Mouse (Mus musculus): ENCODE results near the gene Yars. TPM values are rescaled to one million over a fixed set of nuclear protein-coding genes. Genes with fewer than 3 reads are reported as not detected.
A peak's percentile ranks its signal among the peaks of the same experiment; 100 is the strongest.

Yars gene
- polyA plus RNA-seq, 1 experiment: 76.3 TPM

GRCm38 (mm10) chr4:129227170-129227984, 37.8 kb downstream of the Yars start:
- TF ChIP-seq CTCF (IDR thresholded peaks at IDR 0.05; ENCODE audit: extremely low read depth, insufficient read depth, low read length) (no peak), POLR2A (IDR thresholded peaks at IDR 0.05; ENCODE audit: extremely low read depth, insufficient read depth, low read length) (no peak)
- H3K4me1 ChIP-seq (ENCODE audit: control insufficient read depth, insufficient read depth, low read length): no peaks in the 10 kb centered on the region
- H3K4me3 ChIP-seq (ENCODE audit: insufficient read depth, low read length): peak overlapping the region; percentile 12
- H3K27ac ChIP-seq (ENCODE audit: insufficient read depth, low read length): no peak overlapping the region

DNA sequence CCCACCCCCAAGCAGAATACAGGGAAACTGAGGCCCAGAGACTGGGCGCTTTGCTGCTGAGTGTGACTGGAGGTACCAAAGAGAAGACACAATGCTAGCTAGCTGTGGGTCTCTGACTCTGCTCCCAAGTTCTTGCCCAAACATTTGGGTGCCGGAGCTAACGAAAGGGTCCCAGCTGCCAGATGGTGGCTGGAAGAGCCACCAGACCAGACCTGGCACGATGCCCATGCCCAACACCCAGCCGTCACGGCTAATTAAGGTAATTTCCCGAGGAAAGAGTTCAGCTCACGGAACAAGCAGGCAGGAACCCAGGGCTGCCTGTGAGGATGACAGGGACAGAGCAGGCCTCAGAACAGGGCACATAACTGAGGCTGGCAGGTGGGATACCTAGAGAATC, 38.4 kb downstream of the Yars start:
- Histone ChIP-seq H3K4me1 (ENCODE audit: control insufficient read depth, insufficient read depth, low read length) (no peaks in the 10 kb centered on the region), H3K27ac (ENCODE audit: insufficient read depth, low read length) (no peak overlapping the region), H3K4me3 (ENCODE audit: insufficient read depth, low read length) (peak overlapping the region; percentile 12; the same call in 1 of the 2 replicates)
- no peak for TF ChIP-seq POLR2A (IDR thresholded peaks at IDR 0.05; ENCODE audit: extremely low read depth, insufficient read depth, low read length)
- TF ChIP-seq CTCF (IDR thresholded peaks at IDR 0.05; ENCODE audit: extremely low read depth, insufficient read depth, low read length): no peak

GRCm38 (mm10) chr4:129230926-129231325, 41.4 kb downstream of the Yars start:
- H3K4me3 ChIP-seq (ENCODE audit: insufficient read depth, low read length): no peak overlapping the region
- H3K27ac ChIP-seq (ENCODE audit: insufficient read depth, low read length): no peak overlapping the region
- TF ChIP-seq CTCF (IDR thresholded peaks at IDR 0.05; ENCODE audit: extremely low read depth, insufficient read depth, low read length) (no peak), POLR2A (IDR thresholded peaks at IDR 0.05; ENCODE audit: extremely low read depth, insufficient read depth, low read length) (no peak)
- H3K4me1 ChIP-seq (ENCODE audit: control insufficient read depth, insufficient read depth, low read length): no peaks in the 10 kb centered on the region

- TF ChIP-seq CTCF (IDR thresholded peaks at IDR 0.05; ENCODE audit: extremely low read depth, insufficient read depth, low read length) (no peak), POLR2A (IDR thresholded peaks at IDR 0.05; ENCODE audit: extremely low read depth, insufficient read depth, low read length) (no peak)
- H3K27ac ChIP-seq (ENCODE audit: insufficient read depth, low read length): no peak overlapping the region
These were observed 42.3 kb downstream of the Yars start for GRCm38 (mm10) chr4:129231594-129232450.

DNA sequence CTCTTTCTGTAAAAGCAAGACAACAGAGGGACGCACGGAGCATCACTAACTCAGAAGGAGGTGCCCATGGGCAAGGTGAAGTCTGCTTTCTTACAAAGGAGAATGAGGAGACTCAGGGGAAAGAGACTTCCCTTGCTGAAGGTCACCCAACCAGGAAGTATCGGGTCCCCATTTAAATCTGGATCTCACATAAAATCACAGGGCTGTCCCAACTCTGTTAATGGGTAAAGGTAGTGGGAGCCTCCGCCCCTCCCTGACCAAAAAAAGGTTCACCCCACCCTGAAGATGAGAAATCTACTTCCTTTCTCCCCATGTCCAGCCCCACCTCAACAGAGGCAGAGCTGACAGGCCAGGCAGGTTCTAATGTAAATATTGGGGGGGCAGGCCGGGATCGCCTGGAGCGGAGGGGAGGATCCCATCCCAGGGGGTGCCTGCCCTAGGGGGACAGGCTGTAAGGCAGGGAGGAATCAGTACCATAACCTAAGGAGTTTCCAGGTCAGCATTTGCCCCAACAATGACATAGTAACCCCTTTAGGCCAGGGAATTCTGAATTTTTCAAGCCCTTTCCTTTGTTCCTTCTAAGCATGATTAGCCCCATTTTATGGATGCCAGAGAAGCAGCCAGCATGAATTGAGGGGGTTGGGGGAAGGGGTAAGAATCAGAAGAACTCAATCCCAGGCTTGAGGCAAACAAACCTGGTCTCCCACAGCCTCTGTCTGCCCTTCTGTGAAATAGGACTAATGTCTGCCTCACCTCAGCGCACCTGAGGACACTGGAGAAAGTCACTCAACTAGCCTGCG, 43.2 kb downstream of the Yars start:
- H3K4me3 ChIP-seq (ENCODE audit: insufficient read depth, low read length): no peak overlapping the region
- TF ChIP-seq CTCF (IDR thresholded peaks at IDR 0.05; ENCODE audit: extremely low read depth, insufficient read depth, low read length): no peak
- TF ChIP-seq POLR2A (IDR thresholded peaks at IDR 0.05; ENCODE audit: extremely low read depth, insufficient read depth, low read length): no peak
- H3K27ac ChIP-seq (ENCODE audit: insufficient read depth, low read length): no peak overlapping the region
- H3K4me1 ChIP-seq (ENCODE audit: control insufficient read depth, insufficient read depth, low read length): no peaks in the 10 kb centered on the region

More at GRCm38 (mm10) chr4:129231594-129232450, 42.3 kb downstream of the Yars start:
- Histone ChIP-seq H3K4me1 (ENCODE audit: control insufficient read depth, insufficient read depth, low read length) (no peaks in the 10 kb centered on the region), H3K4me3 (ENCODE audit: insufficient read depth, low read length) (no peak overlapping the region)

GRCm38 (mm10) chr4:129234488-129234887, 44.9 kb downstream of the Yars start:
- no peak overlapping the region for H3K27ac ChIP-seq (ENCODE audit: insufficient read depth, low read length)
- TF ChIP-seq CTCF (IDR thresholded peaks at IDR 0.05; ENCODE audit: extremely low read depth, insufficient read depth, low read length) (no peak), POLR2A (IDR thresholded peaks at IDR 0.05; ENCODE audit: extremely low read depth, insufficient read depth, low read length) (no peak)
- H3K4me3 ChIP-seq (ENCODE audit: insufficient read depth, low read length): no peak overlapping the region

DNA sequence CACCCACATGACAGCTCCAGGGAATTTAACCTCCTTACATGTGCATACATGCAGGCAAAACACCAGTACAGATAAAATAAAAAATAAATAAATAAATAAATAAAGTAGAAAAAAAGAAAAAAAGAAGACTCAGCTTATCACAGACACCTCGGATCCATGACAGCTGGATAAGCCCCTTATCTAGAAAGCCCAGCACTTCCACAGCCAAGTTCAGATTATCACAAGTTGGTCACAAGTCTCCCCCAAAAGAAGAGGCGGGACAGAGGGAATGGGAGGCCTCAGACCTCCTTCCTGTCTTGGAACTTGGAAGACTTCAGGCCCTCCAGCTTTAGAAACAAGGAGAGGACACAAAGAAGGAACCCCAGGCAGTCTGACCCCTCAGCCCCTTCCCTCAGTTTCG, 45.6 kb downstream of the Yars start:
- H3K4me1 ChIP-seq (ENCODE audit: control insufficient read depth, insufficient read depth, low read length): peaks cover 5% of the 10 kb centered on the region; the same call in 1 of the 2 replicates
- H3K27ac ChIP-seq (ENCODE audit: insufficient read depth, low read length): no peak overlapping the region
- no peak overlapping the region for H3K4me3 ChIP-seq (ENCODE audit: insufficient read depth, low read length)
- TF ChIP-seq POLR2A (IDR thresholded peaks at IDR 0.05; ENCODE audit: extremely low read depth, insufficient read depth, low read length): no peak

More at GRCm38 (mm10) chr4:129234488-129234887, 44.9 kb downstream of the Yars start:
- peaks cover 2% of the 10 kb centered on the region; the same call in 1 of the 2 replicates for H3K4me1 ChIP-seq (ENCODE audit: control insufficient read depth, insufficient read depth, low read length)

- TF ChIP-seq POLR2A (IDR thresholded peaks at IDR 0.05; ENCODE audit: extremely low read depth, insufficient read depth, low read length) (no peak), CTCF (IDR thresholded peaks at IDR 0.05; ENCODE audit: extremely low read depth, insufficient read depth, low read length) (no peak)
- Histone ChIP-seq H3K4me3 (ENCODE audit: insufficient read depth, low read length) (no peak overlapping the region), H3K4me1 (ENCODE audit: control insufficient read depth, insufficient read depth, low read length) (peaks cover 5% of the 10 kb centered on the region; the same call in 1 of the 2 replicates), H3K27ac (ENCODE audit: insufficient read depth, low read length) (no peak overlapping the region)
These were observed 46.8 kb downstream of the Yars start for GRCm38 (mm10) chr4:129236236-129236813.
